Mouse (Mus musculus): ENCODE data around the gene Adcy7. TPM values are rescaled to one million over a fixed set of nuclear protein-coding genes. Genes with fewer than 3 reads are reported as not detected.

The Adcy7 gene
- polyA plus RNA-seq, 2 experiments: 7.3 to 7.9 TPM

DNA sequence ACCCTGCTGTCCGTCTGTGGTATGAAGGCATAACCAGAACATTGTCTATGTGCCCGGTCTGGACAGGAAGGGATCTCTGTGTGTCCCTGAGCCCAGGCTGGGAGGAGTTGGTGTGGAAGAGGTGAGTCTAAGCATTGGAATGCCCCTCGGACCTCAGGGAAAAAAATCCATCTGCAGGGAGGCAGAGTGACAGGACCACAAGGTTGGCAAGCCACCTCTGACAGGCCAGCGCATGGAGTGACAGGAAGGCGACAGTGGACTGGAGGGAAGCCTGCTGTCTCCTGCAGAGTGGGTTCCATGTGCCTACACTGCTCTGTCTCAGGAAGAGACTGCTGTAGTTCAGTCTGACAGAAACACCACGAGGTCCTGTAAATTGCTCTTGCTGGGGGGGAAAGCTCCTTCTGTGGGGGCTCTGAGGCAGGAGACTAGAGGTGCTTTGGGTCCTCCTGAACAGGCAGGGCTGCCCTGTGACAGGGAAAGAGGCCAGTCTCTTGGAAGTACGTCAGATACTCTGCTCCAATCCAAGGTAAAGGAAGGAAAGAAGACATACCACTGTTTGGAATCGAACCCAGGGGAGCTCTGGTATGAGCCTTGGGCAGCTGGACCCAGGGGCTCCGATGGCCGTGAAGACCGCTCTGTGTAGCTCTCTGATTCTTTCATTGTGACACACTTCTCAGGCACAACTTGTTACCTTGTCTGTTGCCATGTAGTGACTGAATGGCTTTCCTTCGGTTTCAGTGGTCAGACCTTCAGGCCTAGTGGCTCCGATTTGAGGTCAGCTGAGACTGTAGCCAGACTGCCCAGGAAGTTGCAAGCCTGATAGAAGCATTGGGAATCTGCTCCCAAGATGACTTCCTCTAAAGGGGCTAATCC, 11.3 kb downstream of the Adcy7 start:
- ATAC-seq (ENCODE audit: low FRiP score, low read depth): no peak
- no peaks in the 10 kb centered on the region for H3K9me3 ChIP-seq (ENCODE audit: control insufficient read depth, low read length)
- H3K27ac ChIP-seq (replicated peaks; ENCODE audit: low read depth, low read length): no peak overlapping the region
- H3K27me3 ChIP-seq (ENCODE audit: control insufficient read depth, insufficient read depth, low read length): no peaks in the 10 kb centered on the region
- H3K4me3 ChIP-seq (replicated peaks; ENCODE audit: low read length): no peak overlapping the region
- H3K9ac ChIP-seq (ENCODE audit: low read depth, low read length, severe bottlenecking): no peak overlapping the region
- no peak for TF ChIP-seq POLR2A (IDR thresholded peaks at IDR 0.05; ENCODE audit: borderline replicate concordance, extremely low read depth, insufficient read depth, insufficient read length)
- WGBS: 76% methylated on average over 13 of the region's 13 CpGs
- no peaks in the 10 kb centered on the region for H3K36me3 ChIP-seq (ENCODE audit: control insufficient read depth, insufficient read depth, low read length)
- H3K4me2 ChIP-seq (replicated peaks; ENCODE audit: low read depth, low read length, severe bottlenecking): no peak overlapping the region
- H3K4me1 ChIP-seq (ENCODE audit: control insufficient read depth, insufficient read depth, low read length): peaks cover 22% of the 10 kb centered on the region
- no peak for DNase-seq (ENCODE audit: low spot score)

- no peak for TF ChIP-seq POLR2A (IDR thresholded peaks at IDR 0.05; ENCODE audit: borderline replicate concordance, extremely low read depth, insufficient read depth, insufficient read length)
- Histone ChIP-seq H3K9ac (ENCODE audit: low read depth, low read length, severe bottlenecking) (no peak overlapping the region), H3K27me3 (ENCODE audit: control insufficient read depth, insufficient read depth, low read length) (no peaks in the 10 kb centered on the region), H3K36me3 (ENCODE audit: control insufficient read depth, insufficient read depth, low read length) (no peaks in the 10 kb centered on the region), H3K4me1 (ENCODE audit: control insufficient read depth, insufficient read depth, low read length) (peaks cover 28% of the 10 kb centered on the region), H3K4me2 (replicated peaks; ENCODE audit: low read depth, low read length, severe bottlenecking) (no peak overlapping the region), H3K4me3 (replicated peaks; ENCODE audit: low read length) (no peak overlapping the region), H3K9me3 (ENCODE audit: control insufficient read depth, low read length) (no peaks in the 10 kb centered on the region), H3K27ac (replicated peaks; ENCODE audit: low read depth, low read length) (no peak overlapping the region)
- WGBS: 30% methylated on average over 7 of the region's 7 CpGs
- DNase-seq (ENCODE audit: low spot score) (no peak), ATAC-seq (ENCODE audit: low FRiP score, low read depth) (no peak)
Observed at GRCm38 (mm10) chr8:88284738-88285137, 12.5 kb downstream of the Adcy7 start.

DNA sequence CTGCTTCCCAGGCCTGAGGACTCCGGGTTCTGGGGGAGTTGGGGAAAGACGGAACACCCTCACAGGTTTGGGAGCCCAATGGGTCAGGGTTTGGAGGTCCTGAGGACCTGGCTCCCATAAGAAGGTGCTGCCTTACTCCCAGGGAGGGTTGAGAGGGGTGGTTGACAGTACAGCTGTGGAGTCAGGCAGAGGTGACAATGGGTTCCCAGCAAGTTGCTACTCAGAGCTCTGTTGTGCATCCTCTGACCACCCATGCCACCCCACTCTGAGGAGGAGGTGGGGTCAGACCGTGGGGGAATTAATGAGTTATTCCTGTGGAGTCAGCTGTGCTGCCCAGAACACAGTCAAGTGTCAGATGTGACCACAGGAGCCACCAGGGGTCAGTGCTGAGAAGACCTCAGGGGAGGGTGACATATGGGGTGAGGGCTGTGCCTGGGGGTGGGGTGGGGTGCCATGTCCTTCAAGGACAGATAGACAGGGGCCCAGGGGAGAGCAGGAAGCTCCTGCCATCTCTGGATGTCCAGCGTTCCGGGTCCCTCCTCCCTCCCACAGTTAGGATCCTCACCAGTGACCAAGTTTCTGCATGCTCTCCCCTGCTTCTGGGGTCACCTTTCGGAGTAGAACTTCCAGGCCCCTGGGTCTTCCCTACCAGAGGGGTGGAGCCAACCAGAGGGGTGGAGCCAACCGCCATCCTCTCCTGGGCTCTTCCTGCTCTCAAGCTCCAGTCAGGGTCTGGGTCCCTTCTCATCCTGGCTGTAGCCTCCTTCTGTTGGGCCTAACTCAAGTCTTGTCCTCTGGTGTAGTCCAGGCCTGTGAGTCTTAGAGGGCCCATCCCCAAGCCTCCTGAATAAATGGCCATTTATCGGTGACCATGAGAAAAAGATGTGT, 13.5 kb downstream of the Adcy7 start:
- Histone ChIP-seq H3K4me2 (replicated peaks; ENCODE audit: low read depth, low read length, severe bottlenecking) (no peak overlapping the region), H3K36me3 (ENCODE audit: control insufficient read depth, insufficient read depth, low read length) (no peaks in the 10 kb centered on the region), H3K9me3 (ENCODE audit: control insufficient read depth, low read length) (no peaks in the 10 kb centered on the region), H3K9ac (ENCODE audit: low read depth, low read length, severe bottlenecking) (no peak overlapping the region), H3K27me3 (ENCODE audit: control insufficient read depth, insufficient read depth, low read length) (no peaks in the 10 kb centered on the region), H3K27ac (replicated peaks; ENCODE audit: low read depth, low read length) (no peak overlapping the region), H3K4me1 (ENCODE audit: control insufficient read depth, insufficient read depth, low read length) (peaks cover 28% of the 10 kb centered on the region), H3K4me3 (replicated peaks; ENCODE audit: low read length) (no peak overlapping the region)
- DNase-seq (ENCODE audit: low spot score) (no peak), ATAC-seq (ENCODE audit: low FRiP score, low read depth) (no peak)
- 80% methylated on average over 8 of the region's 8 CpGs for WGBS
- no peak for TF ChIP-seq POLR2A (IDR thresholded peaks at IDR 0.05; ENCODE audit: borderline replicate concordance, extremely low read depth, insufficient read depth, insufficient read length)

DNA sequence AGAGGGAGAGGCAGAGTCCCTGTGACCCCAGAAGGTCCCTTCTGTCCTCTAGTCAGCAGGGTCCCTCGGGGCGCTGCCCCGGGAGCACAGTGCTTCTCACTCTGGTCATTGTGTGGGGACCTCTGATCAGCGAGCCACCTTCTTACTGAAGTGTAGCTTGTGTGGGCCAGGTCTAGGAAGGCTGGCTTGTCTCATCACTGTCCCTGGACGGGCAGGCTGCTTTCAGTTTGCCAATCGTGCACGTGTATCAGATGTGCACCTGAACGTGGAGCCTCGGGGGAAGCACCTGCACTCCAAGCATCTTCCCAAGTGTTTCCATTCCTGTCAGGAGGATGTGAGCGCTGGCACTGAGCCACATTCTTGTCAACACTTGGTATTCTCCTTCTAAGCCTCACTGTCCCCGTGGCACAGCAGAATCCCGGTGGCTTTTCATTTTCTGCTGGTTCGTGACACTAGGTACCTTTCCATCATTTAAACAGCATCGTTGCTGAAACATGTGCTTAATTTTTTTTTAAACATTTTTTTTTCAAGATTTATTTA, 14.3 kb downstream of the Adcy7 start:
- DNase-seq (ENCODE audit: low spot score): peak; percentile 49

DNA sequence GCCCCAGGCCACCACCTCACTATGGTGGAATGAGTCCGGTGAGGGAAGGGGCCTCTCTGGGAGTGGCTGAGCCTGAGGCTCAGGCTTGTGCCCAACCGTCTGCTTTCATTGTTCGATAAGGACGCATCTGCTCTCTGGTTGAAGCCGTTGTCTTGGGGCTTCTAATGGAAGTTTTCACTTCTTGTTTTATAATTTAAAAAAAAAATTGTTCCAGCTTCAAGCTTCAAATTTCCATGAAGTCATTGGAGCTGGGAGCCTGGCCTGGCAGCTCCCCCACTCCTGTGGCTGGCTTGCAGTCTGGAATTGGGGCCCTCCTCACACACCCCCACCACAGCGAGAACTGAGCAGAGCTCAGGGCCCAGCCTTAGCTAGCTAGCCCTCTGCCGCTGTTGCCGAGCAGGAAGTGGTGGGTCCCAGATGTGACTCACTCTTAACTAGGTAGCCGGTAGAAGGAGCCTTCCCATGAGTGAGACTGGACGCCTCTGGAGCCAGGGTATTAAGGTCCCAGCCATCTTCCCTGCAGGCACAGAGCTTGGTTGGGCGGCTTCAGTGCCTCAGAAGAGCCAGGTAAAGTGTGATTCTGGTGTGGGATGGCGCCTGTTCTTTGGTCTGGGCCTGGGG, 16.5 kb downstream of the Adcy7 start:
- Histone ChIP-seq H3K9me3 (ENCODE audit: control insufficient read depth, low read length) (no peaks in the 10 kb centered on the region), H3K4me2 (replicated peaks; ENCODE audit: low read depth, low read length, severe bottlenecking) (peak overlapping the region; percentile 31), H3K27me3 (ENCODE audit: control insufficient read depth, insufficient read depth, low read length) (no peaks in the 10 kb centered on the region), H3K36me3 (ENCODE audit: control insufficient read depth, insufficient read depth, low read length) (no peaks in the 10 kb centered on the region), H3K9ac (ENCODE audit: low read depth, low read length, severe bottlenecking) (peak overlapping the region; percentile 40), H3K4me1 (ENCODE audit: control insufficient read depth, insufficient read depth, low read length) (peaks cover 22% of the 10 kb centered on the region), H3K27ac (replicated peaks; ENCODE audit: low read depth, low read length) (peak overlapping the region; percentile 89), H3K4me3 (replicated peaks; ENCODE audit: low read length) (no peak overlapping the region)
- ATAC-seq (ENCODE audit: low FRiP score, low read depth) (peak; percentile 83), DNase-seq (ENCODE audit: low spot score) (peak; percentile 64)
- 44% methylated on average over 12 of the region's 12 CpGs for WGBS
- TF ChIP-seq POLR2A (IDR thresholded peaks at IDR 0.05; ENCODE audit: borderline replicate concordance, extremely low read depth, insufficient read depth, insufficient read length): no peak

More for the DNA sequence above, 14.3 kb downstream of the Adcy7 start:
- H3K4me3 ChIP-seq (replicated peaks; ENCODE audit: low read length): no peak overlapping the region
- H3K9me3 ChIP-seq (ENCODE audit: control insufficient read depth, low read length): no peaks in the 10 kb centered on the region
- no peak for TF ChIP-seq POLR2A (IDR thresholded peaks at IDR 0.05; ENCODE audit: borderline replicate concordance, extremely low read depth, insufficient read depth, insufficient read length)
- H3K4me2 ChIP-seq (replicated peaks; ENCODE audit: low read depth, low read length, severe bottlenecking): no peak overlapping the region
- H3K27me3 ChIP-seq (ENCODE audit: control insufficient read depth, insufficient read depth, low read length): no peaks in the 10 kb centered on the region
- H3K36me3 ChIP-seq (ENCODE audit: control insufficient read depth, insufficient read depth, low read length): no peaks in the 10 kb centered on the region
- ATAC-seq (ENCODE audit: low FRiP score, low read depth): no peak
- 75% methylated on average over 14 of the region's 14 CpGs for WGBS
- peaks cover 28% of the 10 kb centered on the region for H3K4me1 ChIP-seq (ENCODE audit: control insufficient read depth, insufficient read depth, low read length)
- no peak overlapping the region for H3K9ac ChIP-seq (ENCODE audit: low read depth, low read length, severe bottlenecking)
- no peak overlapping the region for H3K27ac ChIP-seq (replicated peaks; ENCODE audit: low read depth, low read length)

Measured in limb, embryonic 14.5 days (tissue).